Mouse (Mus musculus) lung, postnatal 0 days (tissue): ENCODE results near the gene Clk1.

Experiments
- CTCF ChIP-seq: IDR thresholded peaks from 2 replicates; pipeline ENCODE4 v1.5.1; 2016; ENCODE audit warnings: antibody characterized with exemption, mild to moderate bottlenecking
- EP300 ChIP-seq: IDR thresholded peaks from 2 replicates; pipeline ENCODE4 v1.6.1; 2016; ENCODE audit warnings: antibody characterized with exemption, mild to moderate bottlenecking, control low read depth

DNA sequence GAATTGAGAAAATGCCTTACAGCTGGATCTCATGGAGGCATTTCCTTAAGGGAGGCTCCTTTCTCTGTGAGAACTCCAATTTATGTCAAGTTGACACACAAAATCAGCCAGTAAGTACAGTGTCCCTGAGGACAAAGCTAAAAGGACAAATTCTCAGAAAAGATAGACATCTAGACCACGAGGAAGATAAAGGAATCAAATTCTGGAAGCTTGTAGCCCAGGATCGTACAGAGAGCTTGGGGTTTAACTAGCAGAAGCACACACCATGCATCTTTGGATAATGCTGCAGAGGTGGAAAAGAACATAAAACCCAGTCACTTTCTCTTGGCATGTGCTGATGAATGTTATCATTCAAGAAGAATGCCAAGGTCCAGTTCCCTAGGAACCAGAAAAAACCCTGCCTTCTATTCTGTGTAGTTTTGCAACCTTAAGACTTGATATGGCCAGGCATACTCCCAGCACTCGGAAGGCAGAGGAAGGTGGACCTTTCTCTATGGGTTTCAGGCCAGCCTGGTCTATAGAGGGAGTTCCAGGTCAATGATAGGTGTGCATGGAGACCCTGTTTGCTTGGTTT is 48.2 kb downstream of the Clk1 start:
- TF ChIP-seq CTCF (no peak), EP300 (no peak)
